In the genomic region with DNA sequence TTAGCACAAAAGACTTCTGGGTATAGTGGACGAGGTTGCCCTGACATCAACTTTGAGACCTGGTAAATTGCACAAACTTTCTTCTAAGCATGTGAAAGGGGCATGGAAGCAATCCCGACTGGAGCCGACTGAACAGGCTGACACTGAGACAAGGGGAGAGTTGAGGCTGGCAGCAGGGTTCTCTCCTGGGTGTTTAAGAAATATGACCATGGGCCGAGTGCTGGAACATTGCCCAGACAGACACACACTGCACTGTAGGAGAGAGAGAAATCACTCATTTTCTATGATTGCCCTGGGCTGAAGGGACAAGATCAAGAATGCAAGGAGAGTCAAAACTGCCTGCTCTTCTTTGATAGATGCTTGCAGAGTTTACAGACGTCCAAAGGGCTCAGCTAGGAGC, we compare ENCODE assay signal across 11 mouse cellular contexts. TPM values are rescaled to one million over a fixed set of nuclear protein-coding genes. Genes with fewer than 3 reads are reported as not detected.
DNase-seq lines count a peak whose midpoint lies in the region.
"Had no signal": no experiment of that assay in that cellular context is flagged by ENCODE, and none has a peak within 500 bp of the region (broad histone marks: within the 10 kb centered on the region; RNA-seq: fewer than 3 reads in every experiment).

No protein-coding gene starts in this region.

- peak; percentile 19 for DNase-seq in kidney, postnatal 10 days
- DNase-seq in kidney, adult 18-20 months, result no peak
- DNase-seq in ovary, postnatal 36 days (ENCODE audit: low spot score), result peak; percentile 56
- DNase-seq in ovary, postnatal 10 days (ENCODE audit: low spot score), result no peak
- peak; percentile 82 for DNase-seq in adrenal gland, postnatal 10 days
- no peak for DNase-seq in thymus, postnatal 10 days (ENCODE audit: low spot score in 2 of 2)
- no peak for DNase-seq in layer of hippocampus, postnatal 14 days (ENCODE audit: low spot score in 2 of 2)
- DNase-seq: heart, postnatal 4 days; kidney, postnatal 14 days; right cerebral cortex, postnatal 4 days; thymus, adult 2 months had no signal

RNA-seq across cellular contexts. Expression of a gene that starts 40.1 kb away (rescaled TPM):
- total RNA-seq in adrenal gland, postnatal 10 days (2021), result 10 to 100 TPM; 50.6 to 50.7 TPM
- 10 to 100 TPM; 56.1 to 56.6 TPM for total RNA-seq in layer of hippocampus, postnatal 14 days (2021)

Comparison
In these comparisons a context has a peak if more than half of its experiments do, and no peak if none do; other contexts are left out.
1. DNase-seq: peak in kidney, postnatal 10 days (single experiment), ovary, postnatal 36 days (single experiment) and adrenal gland, postnatal 10 days (single experiment); none in kidney, adult 18-20 months (single experiment), ovary, postnatal 10 days (single experiment), thymus, postnatal 10 days (0 of 2) and layer of hippocampus, postnatal 14 days (0 of 2).